Mouse (Mus musculus) ES-E14 (cell line): Measurements from ENCODE around the gene Gpr107.

Experiments used
- CHD2 ChIP-seq: IDR thresholded peaks from 2 replicates; pipeline ENCODE4 v1.6.1; 2014; ENCODE audit warnings: mild to moderate bottlenecking, low read depth, low read length, inconsistent platforms
- HCFC1 ChIP-seq: IDR thresholded peaks from 2 replicates; pipeline ENCODE4 v1.6.1; 2012; ENCODE audit warnings: low read length, inconsistent platforms, borderline replicate concordance; ENCODE audit not compliant: insufficient read depth
- MAFK ChIP-seq: IDR thresholded peaks from 2 replicates; pipeline ENCODE4 v1.6.1; 2014; ENCODE audit warnings: mild to moderate bottlenecking, low read depth, low read length, inconsistent platforms; ENCODE audit not compliant: insufficient read depth
- ZC3H11A ChIP-seq: IDR thresholded peaks from 2 replicates; pipeline ENCODE4 v1.6.1; 2012; ENCODE audit warnings: low read depth, mild to moderate bottlenecking, inconsistent platforms, low read length, borderline replicate concordance
- ZNF384 ChIP-seq: IDR thresholded peaks from 2 replicates; pipeline ENCODE4 v1.6.1; 2012; ENCODE audit warnings: low read depth, low read length, inconsistent platforms

DNA sequence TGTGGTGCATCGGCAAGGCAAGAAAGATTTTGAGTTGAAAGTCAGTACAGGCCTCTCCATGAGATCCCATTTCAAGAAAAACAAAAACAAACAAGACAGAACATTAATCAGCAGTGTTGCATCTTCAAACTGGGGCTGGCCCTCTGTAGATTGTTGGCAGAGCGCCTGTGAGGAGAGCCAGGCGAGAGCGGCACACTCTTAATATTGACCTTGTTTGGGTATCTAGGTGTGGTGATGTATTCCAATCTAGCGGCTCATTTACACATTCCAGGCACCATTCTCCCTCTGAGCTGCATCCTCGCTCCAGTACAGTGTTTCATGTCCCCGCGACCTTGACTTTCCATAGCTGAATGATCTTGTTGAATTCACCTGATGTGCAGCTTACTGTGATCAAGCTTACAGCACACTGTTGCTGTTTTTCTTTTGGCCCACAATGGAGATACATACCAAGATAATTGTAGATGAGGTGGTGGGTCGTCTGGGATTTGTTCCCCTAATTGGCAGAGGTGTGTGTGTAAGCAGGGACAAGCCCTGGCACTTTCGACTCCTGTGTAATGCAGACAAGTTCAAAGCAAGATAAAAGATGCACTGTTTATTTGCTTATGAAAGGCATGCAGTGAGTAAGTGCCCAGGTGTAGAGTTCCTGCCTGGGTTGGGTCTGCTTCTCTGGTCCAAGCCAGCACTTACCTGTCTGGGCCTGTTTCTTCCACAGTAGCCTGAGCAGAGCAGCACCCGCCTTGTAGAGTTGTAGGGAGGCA lies 11.4 kb downstream of the Gpr107 start:
- no peak for TF ChIP-seq MAFK
- no peak for TF ChIP-seq ZC3H11A
- TF ChIP-seq CHD2, result 0 out of 2 replicates have a peak, but pooled peaks have one; percentile 35
- TF ChIP-seq HCFC1, result no peak
- no peak for TF ChIP-seq ZNF384
